In the genomic region with DNA sequence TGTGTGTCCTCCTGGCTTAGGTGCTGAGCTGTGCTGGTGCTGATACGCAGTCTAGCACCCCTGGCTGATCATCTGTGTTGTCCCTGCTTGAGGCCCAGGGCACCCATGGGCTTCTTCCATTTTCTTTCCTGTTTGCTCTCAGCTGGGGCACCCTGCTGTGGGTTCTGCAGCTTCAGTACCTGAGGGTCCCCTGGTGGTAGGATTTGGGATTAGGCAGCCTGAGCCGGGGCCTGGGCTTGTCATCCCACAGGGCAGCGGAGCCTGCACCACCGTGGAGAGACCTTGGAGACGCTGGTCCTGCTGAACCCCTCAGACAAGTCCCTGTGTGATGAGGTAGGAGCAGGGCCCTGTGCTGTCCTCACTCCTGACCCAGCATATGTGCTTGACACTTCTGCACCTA, we compare ENCODE assay signal across 1 mouse cellular context.
TF ChIP-seq lines count a peak whose summit lies in the region.

No protein-coding gene starts in this region.

TF ChIP-seq in MEL, 35 proteins besides CTCF, POLR2A, EP300 and RAD21:
- TF ChIP-seq BHLHE40 (IDR thresholded peaks at IDR 0.05; ENCODE audit: borderline replicate concordance, low read depth, low read length), result no peak
- TF ChIP-seq ZMIZ1 (IDR thresholded peaks at IDR 0.05; ENCODE audit: low read depth, low read length), result no peak
- no peak for TF ChIP-seq ETS1 (IDR thresholded peaks at IDR 0.05; ENCODE audit: low read depth, low read length)
